Mouse (Mus musculus) lung, postnatal 0 days (tissue): ENCODE results near the gene Nifk.

ENCODE experiments used
- CTCF ChIP-seq: IDR thresholded peaks from 2 replicates; pipeline ENCODE4 v1.5.1; 2016; ENCODE audit warnings: antibody characterized with exemption, mild to moderate bottlenecking
- EP300 ChIP-seq: IDR thresholded peaks from 2 replicates; pipeline ENCODE4 v1.6.1; 2016; ENCODE audit warnings: antibody characterized with exemption, mild to moderate bottlenecking, control low read depth

DNA sequence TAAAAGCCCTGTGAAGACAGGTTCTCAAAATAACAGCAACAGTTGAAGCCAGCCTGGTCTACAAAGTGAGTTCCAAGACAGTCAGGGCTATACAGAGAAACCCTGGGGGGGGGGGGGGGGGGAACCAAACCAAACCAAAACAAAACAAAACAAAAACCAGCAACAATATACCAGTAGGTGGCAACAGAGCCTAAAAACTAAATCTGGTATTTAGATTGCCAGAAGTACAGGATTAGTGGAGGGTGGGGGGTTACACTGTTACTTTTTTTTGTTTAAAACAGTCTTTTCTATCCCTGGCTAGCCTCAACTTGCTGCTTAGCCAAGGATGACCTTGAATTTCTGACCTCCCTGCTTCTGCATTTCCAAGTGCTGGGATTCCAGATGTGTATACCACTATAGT is 14.2 kb downstream of the Nifk start:
- TF ChIP-seq CTCF: peak; percentile 45
- TF ChIP-seq EP300: no peak
